Mouse (Mus musculus) lung, embryonic 14.5 days (tissue): ENCODE results near the gene Gabrb3. TPM values are rescaled to one million over a fixed set of nuclear protein-coding genes. Genes with fewer than 3 reads are reported as not detected.

Experiments used
- ATAC-seq: fragments of 200-750 bp; cut with Nextera tagmentation; 2 replicates; pipeline ENCODE4 v1.8.0; 2017; ENCODE audit warnings: mild to moderate bottlenecking, moderate TSS enrichment, moderate library complexity; ENCODE audit not compliant: insufficient read depth
- DNase-seq: peaks from one replicate; pipeline ENCODE4 v3.0.0-alpha.2; 2015
- H3K27ac ChIP-seq: fragments of 300-500 bp; sonication (generic); 2 replicates; pipeline ENCODE4 v1.5.1; 2014; ENCODE audit warnings: low read depth, mild to moderate bottlenecking, moderate library complexity
- H3K27me3 ChIP-seq: fragments of 300-500 bp; sonication (generic); 2 replicates; pipeline ENCODE4 v1.6.1; 2014; ENCODE audit warnings: low read length, control low read depth; ENCODE audit not compliant: insufficient read depth
- H3K36me3 ChIP-seq: fragments of 300-500 bp; sonication (generic); 2 replicates; pipeline ENCODE4 v1.6.1; 2014; ENCODE audit warnings: control low read depth; ENCODE audit not compliant: insufficient read depth
- H3K4me1 ChIP-seq: fragments of 300-500 bp; sonication (generic); 2 replicates; pipeline ENCODE4 v1.6.1; 2014; ENCODE audit warnings: antibody characterized with exemption, control low read depth; ENCODE audit not compliant: insufficient read depth
- H3K4me2 ChIP-seq: fragments of 300-500 bp; sonication (generic); 2 replicates; pipeline ENCODE4 v1.6.1; 2014; ENCODE audit warnings: mild to moderate bottlenecking
- H3K4me3 ChIP-seq: fragments of 300-500 bp; sonication (generic); 2 replicates; pipeline ENCODE4 v1.5.1; 2014; ENCODE audit warnings: low read depth, low read length
- H3K9ac ChIP-seq: fragments of 300-500 bp; sonication (generic); 2 replicates; pipeline ENCODE4 v1.6.1; 2014
- H3K9me3 ChIP-seq: fragments of 300-500 bp; sonication (generic); 2 replicates; pipeline ENCODE4 v1.6.1; 2016; ENCODE audit warnings: low read depth, low read length, control low read depth
- CTCF ChIP-seq: IDR thresholded peaks from 2 replicates; pipeline ENCODE4 v1.5.1; 2016; ENCODE audit warnings: antibody characterized with exemption, low read depth
- WGBS: fragments of 180-500 bp; shearing (Covaris S2); extraction: QIAGEN DNeasy Blood & Tissue Kit; methylation state at CpG from one replicate; pipeline ENCODE4 v1.1.7; 2014; 5-methylcytosine and 5-hydroxymethylcytosine counted together
- polyA plus RNA-seq: library from polyadenylated mRNA; unstranded; fragments of >200 nt; fragmentation: Nextera tagmentation; extraction: Ambion mirVana; gene quantifications from 2 replicates; pipeline ENCODE4 v1.2.1, GENCODE M21; 2014

The Gabrb3 gene
- polyA plus RNA-seq, 1 experiment from 2014 or later, result 0.53 TPM

GRCm38 (mm10) chr7:57591249-57591577 is 171.7 kb downstream of the Gabrb3 start:
- no peaks in the 10 kb centered on the region for H3K4me1 ChIP-seq

GRCm38 (mm10) chr7:57591578-57592431 is 172.3 kb downstream of the Gabrb3 start:
- H3K4me3 ChIP-seq, result peak overlapping the region; percentile 55
- H3K9ac ChIP-seq, result no peak overlapping the region
- under 1% methylated on average over 56 of the region's 56 CpGs for WGBS
- H3K27me3 ChIP-seq, result peaks cover 32% of the 10 kb centered on the region
- H3K36me3 ChIP-seq, result no peaks in the 10 kb centered on the region
- no peaks in the 10 kb centered on the region for H3K4me1 ChIP-seq
- H3K9me3 ChIP-seq, result no peaks in the 10 kb centered on the region
- ATAC-seq, result peak; percentile 41
- peak overlapping the region; percentile 94 for H3K4me2 ChIP-seq
- peak; percentile 82 for DNase-seq
- no peak for TF ChIP-seq CTCF
- H3K27ac ChIP-seq, result no peak overlapping the region

More at GRCm38 (mm10) chr7:57591249-57591577, 171.7 kb downstream of the Gabrb3 start:
- Histone ChIP-seq H3K27ac (no peak overlapping the region), H3K9ac (peak overlapping the region; percentile 23; the same call in 1 of the 2 replicates), H3K9me3 (no peaks in the 10 kb centered on the region), H3K36me3 (no peaks in the 10 kb centered on the region), H3K27me3 (peaks cover 32% of the 10 kb centered on the region), H3K4me2 (peak overlapping the region; percentile 94), H3K4me3 (peak overlapping the region; percentile 55)
- WGBS, result under 1% methylated on average over 29 of the region's 34 CpGs
- ATAC-seq (peak; percentile 66; the same call in 1 of the 2 replicates), DNase-seq (no peak)
- TF ChIP-seq CTCF, result no peak

GRCm38 (mm10) chr7:57597341-57597740 is 177.8 kb downstream of the Gabrb3 start:
- Histone ChIP-seq H3K9ac (no peak overlapping the region), H3K4me2 (no peak overlapping the region), H3K4me3 (no peak overlapping the region), H3K36me3 (no peaks in the 10 kb centered on the region), H3K4me1 (no peaks in the 10 kb centered on the region), H3K27me3 (peaks cover under 1% of the 10 kb centered on the region; the same call in 1 of the 2 replicates), H3K27ac (no peak overlapping the region), H3K9me3 (no peaks in the 10 kb centered on the region)
- no peak for TF ChIP-seq CTCF
- DNase-seq, result no peak
- WGBS, result 70% methylated on average over 5 of the region's 5 CpGs
- ATAC-seq, result no peak

- no peak overlapping the region for H3K27ac ChIP-seq
- H3K9ac ChIP-seq, result no peak overlapping the region
- no peaks in the 10 kb centered on the region for H3K36me3 ChIP-seq
- H3K4me1 ChIP-seq, result no peaks in the 10 kb centered on the region
- no peak overlapping the region for H3K4me3 ChIP-seq
- DNase-seq (no peak), ATAC-seq (no peak)
- TF ChIP-seq CTCF, result no peak
- no peaks in the 10 kb centered on the region for H3K9me3 ChIP-seq
- 43% methylated on average over 3 of the region's 3 CpGs for WGBS
- H3K27me3 ChIP-seq, result no peaks in the 10 kb centered on the region
- H3K4me2 ChIP-seq, result no peak overlapping the region
Observed at GRCm38 (mm10) chr7:57618697-57619096, 199.2 kb downstream of the Gabrb3 start.

GRCm38 (mm10) chr7:57620036-57620435 is 200.5 kb downstream of the Gabrb3 start:
- TF ChIP-seq CTCF, result no peak
- no peaks in the 10 kb centered on the region for H3K36me3 ChIP-seq
- ATAC-seq (no peak), DNase-seq (no peak)
- no peak overlapping the region for H3K4me2 ChIP-seq
- no peaks in the 10 kb centered on the region for H3K4me1 ChIP-seq
- no peaks in the 10 kb centered on the region for H3K9me3 ChIP-seq
- WGBS, result 85% methylated on average over 2 of the region's 2 CpGs
- H3K4me3 ChIP-seq, result no peak overlapping the region
- H3K27me3 ChIP-seq, result no peaks in the 10 kb centered on the region
- no peak overlapping the region for H3K9ac ChIP-seq
- no peak overlapping the region for H3K27ac ChIP-seq

- Histone ChIP-seq H3K27ac (no peak overlapping the region), H3K27me3 (no peaks in the 10 kb centered on the region), H3K36me3 (no peaks in the 10 kb centered on the region), H3K9ac (no peak overlapping the region), H3K9me3 (no peaks in the 10 kb centered on the region), H3K4me1 (no peaks in the 10 kb centered on the region), H3K4me3 (no peak overlapping the region), H3K4me2 (no peak overlapping the region)
- TF ChIP-seq CTCF, result no peak
- 38% methylated on average over 4 of the region's 4 CpGs for WGBS
- DNase-seq (no peak), ATAC-seq (no peak)
Observed at GRCm38 (mm10) chr7:57623718-57624117, 204.2 kb downstream of the Gabrb3 start.

- no peaks in the 10 kb centered on the region for H3K4me1 ChIP-seq
- WGBS, result 66% methylated on average over 4 of the region's 4 CpGs
- DNase-seq (no peak), ATAC-seq (no peak)
- H3K27ac ChIP-seq, result no peak overlapping the region
- no peak for TF ChIP-seq CTCF
- no peaks in the 10 kb centered on the region for H3K9me3 ChIP-seq
- no peaks in the 10 kb centered on the region for H3K36me3 ChIP-seq
- H3K9ac ChIP-seq, result no peak overlapping the region
- H3K4me2 ChIP-seq, result no peak overlapping the region
- no peaks in the 10 kb centered on the region for H3K27me3 ChIP-seq
- H3K4me3 ChIP-seq, result no peak overlapping the region
Observed at GRCm38 (mm10) chr7:57635026-57635425, 215.5 kb downstream of the Gabrb3 start.
